Mouse (Mus musculus): ENCODE data around the gene E330017A01Rik.

Gene E330017A01Rik

GRCm38 (mm10) chr16:58591299-58591698 lies 47.2 kb downstream of the E330017A01Rik start:
- DNase-seq (ENCODE audit: low spot score), result no peak

GRCm38 (mm10) chr16:58589444-58589843 lies 49.1 kb downstream of the E330017A01Rik start:
- no peak for DNase-seq (ENCODE audit: low spot score)

Measured in lung, postnatal 25 days (tissue).